Mouse (Mus musculus) T-helper 1 cell (primary cell): ENCODE results near the gene Gfi1.

ENCODE experiments used
- in situ Hi-C: fragments of 300-600 bp; cut with MboI, MseI; formaldehyde crosslinking; loops from one replicate; pipeline ENCODE4 v1.15.1; 2025; ENCODE audit warnings: high pct_unique_total_duplicates

Gene Gfi1

GRCm38 (mm10) chr5:107725435-107726261 lies at the start of gene Gfi1:
TSS of gene Gfi1 (minus strand) at chr5:107726036.
- in situ Hi-C loops: no loop called here

DNA sequence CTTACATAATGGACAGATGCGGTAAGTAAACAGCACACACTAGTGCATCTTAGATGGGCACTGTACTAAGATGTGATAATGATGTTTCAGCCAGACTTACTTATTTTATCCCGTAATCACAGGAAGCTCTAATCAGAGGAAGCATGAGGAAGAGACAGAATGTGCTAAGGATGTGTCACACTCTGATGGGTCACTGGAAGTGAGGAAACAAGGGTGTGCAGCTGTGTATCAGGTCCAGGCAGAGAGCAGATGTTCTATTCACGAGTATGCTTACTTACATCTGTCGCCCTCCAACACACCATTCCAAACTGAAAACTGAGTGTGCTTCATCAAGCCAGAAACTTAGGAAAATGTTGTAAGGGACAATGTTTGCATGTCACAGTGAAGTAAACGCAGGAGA lies 46.2 kb upstream of the Gfi1 start:
- in situ Hi-C loops: no loop called here

- in situ Hi-C loops: loop anchor here (10.0 kb wide), 1 partner anchor 637 kb away; no protein-coding TSS in a partner anchor
These were observed 42.4 kb upstream of the Gfi1 start for GRCm38 (mm10) chr5:107768224-107768623.

GRCm38 (mm10) chr5:107765946-107766345 lies 40.1 kb upstream of the Gfi1 start:
- in situ Hi-C loops: loop anchor here (10.0 kb wide), 1 partner anchor 639 kb away; no protein-coding TSS in a partner anchor

DNA sequence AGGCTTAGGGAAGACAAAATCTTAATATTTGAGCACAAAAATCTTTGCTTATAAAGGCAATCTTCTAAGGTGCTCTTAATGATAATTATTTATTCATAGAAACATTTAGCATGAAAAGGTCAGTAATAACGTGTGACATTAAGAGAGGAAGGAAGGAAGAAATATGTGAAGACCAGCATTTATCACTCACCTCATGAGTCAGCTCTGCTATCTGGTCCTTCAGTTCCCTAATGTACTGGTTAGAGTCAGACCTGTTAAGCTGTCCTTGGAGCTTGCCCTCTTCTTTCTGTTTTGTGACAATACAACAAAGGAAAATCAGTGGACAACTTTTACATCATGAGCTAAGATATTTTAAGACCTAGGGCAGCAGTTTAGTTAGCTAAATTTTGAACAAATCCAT lies 38.6 kb upstream of the Gfi1 start:
- in situ Hi-C loops: loop anchor here (10.0 kb wide), 1 partner anchor 640 kb away; no protein-coding TSS in a partner anchor

GRCm38 (mm10) chr5:107763674-107764073 lies 37.8 kb upstream of the Gfi1 start:
- in situ Hi-C loops: loop anchor here (10.0 kb wide), 1 partner anchor 641 kb away; no protein-coding TSS in a partner anchor

- in situ Hi-C loops: no loop called here
These were observed 33.3 kb upstream of the Gfi1 start for GRCm38 (mm10) chr5:107759121-107759520.

DNA sequence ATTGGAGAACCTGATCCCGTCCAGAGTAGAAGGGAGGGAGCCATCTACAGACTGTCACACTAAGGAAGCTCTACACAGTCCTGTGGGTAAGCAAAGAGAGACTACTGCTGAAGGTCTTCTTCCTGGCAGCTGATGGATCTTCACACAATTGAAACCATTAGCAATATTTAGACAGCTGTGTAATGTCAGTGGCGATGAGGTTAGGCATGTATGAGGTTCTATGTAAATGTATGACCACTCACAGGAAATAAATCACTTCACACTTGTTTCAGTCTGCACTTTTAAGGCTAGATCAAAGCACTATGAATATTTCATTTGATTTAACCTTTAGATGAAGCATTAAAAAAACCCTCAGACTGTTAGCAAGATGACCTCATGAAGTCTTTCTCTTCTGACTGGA lies 30.2 kb upstream of the Gfi1 start:
- in situ Hi-C loops: no loop called here

- in situ Hi-C loops: no loop called here
These were observed 28.9 kb upstream of the Gfi1 start for GRCm38 (mm10) chr5:107754740-107755139.

DNA sequence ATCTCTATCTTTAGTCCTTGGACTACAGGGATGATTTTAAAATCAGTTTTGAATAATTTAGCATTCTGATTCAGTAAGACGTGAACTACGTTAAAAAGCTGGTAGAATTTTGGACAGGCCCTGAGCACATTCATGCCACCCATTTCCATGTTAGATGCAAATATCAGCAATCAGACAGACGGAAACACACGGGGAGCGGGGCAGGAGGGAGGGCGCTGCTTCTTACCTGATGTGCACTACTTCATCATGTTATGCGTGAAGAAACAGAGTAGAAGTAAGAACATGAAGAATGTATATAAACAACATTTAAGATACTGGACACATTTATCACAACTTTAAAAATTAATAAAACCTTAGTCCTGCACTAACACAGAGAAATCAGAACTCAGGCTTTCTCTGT lies 27.8 kb upstream of the Gfi1 start:
- in situ Hi-C loops: no loop called here

- in situ Hi-C loops: no loop called here
These were observed 23.5 kb upstream of the Gfi1 start for GRCm38 (mm10) chr5:107749229-107749916.

DNA sequence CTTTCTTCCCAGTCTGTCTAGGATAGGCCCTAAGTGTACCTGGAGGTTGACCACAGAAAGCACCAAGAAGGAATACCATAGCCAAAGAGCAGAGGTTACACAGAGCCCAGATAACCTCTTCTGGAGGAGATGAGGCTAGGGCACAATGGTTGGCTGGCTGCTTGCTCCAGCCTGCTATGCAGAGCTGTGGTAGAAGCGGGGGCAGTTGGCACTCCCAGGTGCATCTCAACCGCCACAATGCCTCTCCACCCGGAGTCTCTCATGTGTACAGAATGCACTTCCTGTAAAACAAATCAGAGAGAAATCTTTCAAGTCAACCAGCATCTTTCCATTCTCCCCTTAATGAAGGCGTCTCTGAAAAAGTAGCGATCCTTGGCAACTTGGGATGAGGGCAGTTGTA lies 13.2 kb upstream of the Gfi1 start:
- in situ Hi-C loops: no loop called here

- in situ Hi-C loops: no loop called here
These were observed 12.5 kb upstream of the Gfi1 start for GRCm38 (mm10) chr5:107738296-107738695.

GRCm38 (mm10) chr5:107736171-107736570 lies 10.3 kb upstream of the Gfi1 start:
- in situ Hi-C loops: no loop called here

DNA sequence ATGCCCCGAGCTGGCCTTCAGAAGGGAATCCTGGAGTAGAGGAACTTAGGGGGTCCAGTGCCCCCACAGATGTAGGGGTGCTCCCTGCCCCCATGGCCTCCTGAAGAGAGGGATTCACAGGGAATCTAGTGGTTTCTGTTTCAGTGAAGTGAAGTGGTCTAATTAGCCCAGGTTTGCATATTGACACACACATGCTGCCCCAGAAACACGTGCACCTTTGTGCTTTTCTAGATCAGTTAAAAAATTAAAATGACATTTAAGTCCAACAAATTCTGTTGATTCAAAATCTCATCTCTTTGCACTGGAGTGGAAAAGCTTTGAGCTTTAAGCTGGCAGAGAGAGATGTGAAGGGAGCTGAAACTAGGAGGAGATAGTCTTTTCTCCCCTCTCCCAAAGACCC lies 6.0 kb upstream of the Gfi1 start:
- in situ Hi-C loops: no loop called here

- in situ Hi-C loops: no loop called here
These were observed 5.6 kb upstream of the Gfi1 start for GRCm38 (mm10) chr5:107731408-107731807.

DNA sequence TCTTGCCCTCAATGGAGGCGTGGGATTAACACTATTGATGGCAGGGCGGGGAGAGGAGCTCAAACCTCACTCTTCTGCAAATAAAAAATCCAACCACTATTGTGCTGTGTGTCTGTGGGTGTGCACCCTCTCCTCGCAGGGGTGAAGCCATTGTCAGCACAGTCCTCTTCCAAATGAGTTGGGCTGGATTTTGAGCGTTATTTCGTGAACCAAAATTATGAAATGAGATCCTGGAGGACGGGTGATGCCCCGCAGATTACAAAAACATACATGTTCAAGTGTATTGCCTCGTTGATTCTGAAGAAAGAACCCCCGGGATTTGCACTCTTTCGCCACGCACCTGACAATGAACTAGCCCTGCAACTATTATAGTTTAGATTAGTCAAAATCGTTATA lies 1.2 kb upstream of the Gfi1 start:
- in situ Hi-C loops: no loop called here

DNA sequence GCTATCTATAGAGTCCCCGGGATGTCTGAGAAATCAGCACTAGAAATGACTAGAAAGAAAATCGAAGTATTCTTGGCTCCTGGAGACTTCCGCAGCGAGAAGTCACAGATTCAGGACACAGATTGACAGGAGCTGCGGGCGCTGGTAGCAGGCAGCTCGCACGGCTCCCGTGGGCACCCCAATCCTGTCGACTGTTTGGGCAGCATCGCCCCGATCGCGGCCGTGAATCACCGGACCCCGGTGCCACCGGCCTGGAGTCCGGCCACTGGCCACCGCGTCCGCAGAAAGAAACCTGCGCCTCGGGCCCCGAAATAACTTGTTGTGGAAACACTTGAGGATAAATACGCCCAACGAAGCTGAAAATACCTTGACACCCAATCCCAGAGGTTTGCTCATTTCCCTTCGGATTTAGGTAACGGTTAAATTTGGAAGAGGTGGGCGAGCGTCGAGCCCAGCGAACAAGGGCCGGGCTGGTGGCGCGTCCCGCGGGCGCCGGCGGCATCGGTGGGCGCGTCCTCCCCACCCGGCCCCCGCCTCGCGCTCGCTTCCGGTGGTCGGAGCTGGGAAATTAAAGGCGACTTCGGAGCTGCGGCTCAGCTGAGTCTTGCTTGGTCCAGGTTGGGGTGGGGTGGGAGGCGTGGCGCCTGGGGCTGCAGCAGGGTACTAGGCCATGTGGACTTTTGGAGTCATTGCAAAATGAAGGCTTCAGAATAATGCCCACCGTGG lies 608 bp upstream of the Gfi1 start:
- in situ Hi-C loops: no loop called here

- in situ Hi-C loops: loop anchor here (5.0 kb wide), 2 partner anchors 57 to 123 kb away; no protein-coding TSS in a partner anchor
These were observed 988 bp downstream of the Gfi1 start for GRCm38 (mm10) chr5:107724661-107725434.

GRCm38 (mm10) chr5:107723541-107724511 lies 2.0 kb downstream of the Gfi1 start:
- in situ Hi-C loops: loop anchor here (5.0 kb wide), 2 partner anchors 58 to 122 kb away; no protein-coding TSS in a partner anchor
